In the genomic region with DNA sequence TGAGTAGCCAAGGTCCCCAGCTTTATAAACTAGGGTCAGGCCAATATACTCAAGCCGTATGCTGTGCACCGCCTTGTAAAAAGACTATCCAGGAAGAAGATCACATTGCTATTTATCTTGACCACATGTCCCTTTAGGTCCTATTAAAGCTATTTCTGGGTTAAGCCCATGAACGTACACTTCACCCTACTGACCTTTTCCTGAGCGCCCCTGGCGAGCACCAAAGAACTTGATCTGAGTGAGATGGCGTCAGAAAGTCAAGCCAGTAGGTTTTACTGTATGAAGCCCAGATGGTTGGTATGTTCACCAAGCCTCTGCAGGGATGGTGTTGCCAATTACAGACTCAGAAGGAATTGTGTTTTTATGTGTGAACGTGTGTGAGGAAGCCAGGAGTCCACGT, we compare ENCODE assay signal across 16 mouse cellular contexts. TPM values are rescaled to one million over a fixed set of nuclear protein-coding genes. Genes with fewer than 3 reads are reported as not detected.
"Had no signal": no experiment of that assay in that cellular context is flagged by ENCODE, and none has a peak within 500 bp of the region (broad histone marks: within the 10 kb centered on the region; RNA-seq: fewer than 3 reads in every experiment).

No protein-coding gene starts in this region.

- H3K4me2 ChIP-seq: lung, embryonic 15.5 days; midbrain, embryonic 11.5 days; midbrain, embryonic 13.5 days; midbrain, embryonic 15.5 days; neural tube, embryonic 12.5 days had no signal

- H3K9ac ChIP-seq: lung, embryonic 15.5 days; midbrain, embryonic 13.5 days; midbrain, embryonic 15.5 days; neural tube, embryonic 12.5 days had no signal

- ATAC-seq: lung, postnatal 0 days; midbrain, embryonic 13.5 days; midbrain, embryonic 15.5 days had no signal

- H3K9me3 ChIP-seq: lung, embryonic 15.5 days; megakaryocyte, embryonic 14.5 days; midbrain, embryonic 13.5 days; midbrain, embryonic 15.5 days; neural tube, embryonic 12.5 days had no signal

- H3K4me1 ChIP-seq: midbrain, embryonic 15.5 days; neural tube, embryonic 12.5 days had no signal

- DNase-seq: lung, adult 2 months; lung, postnatal 14 days; lung, postnatal 36 days; right cerebral cortex, postnatal 14 days; spleen, adult 18-20 months; thymus, adult 18-20 months; thymus, postnatal 14 days; thymus, postnatal 36 days had no signal

- H3K4me3 ChIP-seq: lung, embryonic 15.5 days; megakaryocyte, embryonic 14.5 days; midbrain, embryonic 13.5 days; midbrain, embryonic 15.5 days; neural tube, embryonic 12.5 days had no signal

- H3K27ac ChIP-seq: lung, embryonic 15.5 days; macrophage; midbrain, embryonic 13.5 days; midbrain, embryonic 15.5 days; neural tube, embryonic 12.5 days had no signal

- H3K36me3 ChIP-seq: lung, embryonic 15.5 days; midbrain, embryonic 13.5 days; midbrain, embryonic 15.5 days; neural tube, embryonic 12.5 days had no signal

RNA-seq across cellular contexts. Expression of a gene that starts 26.8 kb away (rescaled TPM):
- polyA plus RNA-seq: macrophage had no signal
